Mouse (Mus musculus) brain, embryonic 14.5 days (tissue): ENCODE data around the gene Atxn10. TPM values are rescaled to one million over a fixed set of nuclear protein-coding genes. Genes with fewer than 3 reads are reported as not detected.

ENCODE experiments used
- DNase-seq: peaks from one replicate; pipeline ENCODE4 v3.0.0-alpha.2; 2011; ENCODE audit warnings: low read depth
- CTCF ChIP-seq: fragments of 200-500 bp; IDR thresholded peaks from 2 replicates; pipeline ENCODE4 v1.5.1; 2012; ENCODE audit warnings: inconsistent platforms, mild to moderate bottlenecking, moderate library complexity, borderline replicate concordance; ENCODE audit not compliant: insufficient read depth, insufficient read length; ENCODE audit errors: extremely low read depth
- POLR2A ChIP-seq: fragments of 200-500 bp; IDR thresholded peaks from 2 replicates; pipeline ENCODE4 v1.6.1; 2012; ENCODE audit warnings: mild to moderate bottlenecking, inconsistent platforms, borderline replicate concordance; ENCODE audit not compliant: poor library complexity, insufficient read depth, insufficient read length, severe bottlenecking; ENCODE audit errors: extremely low read depth
- polyA plus RNA-seq: library from polyadenylated mRNA; depleted of rRNA; stranded (reverse); fragments of >200 nt; gene quantifications from 2 replicates; pipeline ENCODE4 v1.2.3, GENCODE M21; 2012

Atxn10 gene
- polyA plus RNA-seq, 1 experiment = 373 TPM

DNA sequence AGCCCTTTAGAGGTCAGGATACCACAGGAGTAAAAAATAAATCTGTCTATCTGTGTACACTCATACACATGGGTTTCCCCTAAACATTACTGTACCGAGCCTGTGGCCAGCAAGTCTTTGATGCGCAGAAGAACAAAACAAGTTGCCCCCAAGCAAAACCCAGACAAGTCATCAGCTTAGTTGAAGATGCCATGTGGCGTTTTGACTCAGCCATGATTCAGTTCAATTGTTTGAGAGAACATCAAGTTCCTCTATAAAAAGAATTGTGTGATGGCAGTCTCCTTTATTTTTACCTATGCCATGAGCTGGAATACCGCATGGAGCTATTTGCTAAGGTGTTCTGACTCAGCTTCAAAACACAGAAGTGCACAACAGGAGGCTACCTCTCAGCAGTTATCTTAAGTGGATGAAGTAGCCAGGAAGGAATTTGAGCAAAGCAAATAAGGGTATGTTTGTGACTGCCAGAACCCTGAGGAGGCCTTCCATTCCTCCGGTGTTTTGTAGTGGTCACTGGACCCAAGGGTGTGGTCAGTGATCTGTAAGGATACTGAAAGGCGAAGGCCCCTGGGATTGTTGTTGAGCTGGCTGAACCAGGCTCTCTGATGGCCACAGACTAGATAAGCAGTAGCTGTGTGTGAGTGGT, 11.1 kb downstream of the Atxn10 start:
- TF ChIP-seq POLR2A (no peak), CTCF (no peak)

DNA sequence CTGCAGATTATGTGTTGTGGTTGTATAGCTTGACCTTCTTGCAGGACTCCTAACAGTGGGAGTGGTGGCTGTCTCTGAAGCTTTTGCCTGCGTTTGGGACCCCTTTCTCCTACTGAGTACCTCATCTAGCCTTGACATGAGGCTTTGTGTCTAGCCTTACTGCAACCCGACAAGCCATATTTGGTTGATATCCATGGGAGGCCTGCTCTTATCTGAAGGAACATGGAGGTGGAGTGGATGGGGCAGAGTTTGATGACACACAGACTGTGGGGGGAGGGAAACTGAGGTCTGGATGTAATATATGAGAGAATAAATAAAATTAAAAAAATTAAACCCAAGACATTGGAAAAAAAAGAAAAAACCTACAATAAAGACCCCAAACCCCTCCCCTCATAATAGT, 14.1 kb downstream of the Atxn10 start:
- no peak for TF ChIP-seq CTCF
- TF ChIP-seq POLR2A = no peak
- no peak for DNase-seq

More for the DNA sequence above, 11.1 kb downstream of the Atxn10 start:
- no peak for DNase-seq

DNA sequence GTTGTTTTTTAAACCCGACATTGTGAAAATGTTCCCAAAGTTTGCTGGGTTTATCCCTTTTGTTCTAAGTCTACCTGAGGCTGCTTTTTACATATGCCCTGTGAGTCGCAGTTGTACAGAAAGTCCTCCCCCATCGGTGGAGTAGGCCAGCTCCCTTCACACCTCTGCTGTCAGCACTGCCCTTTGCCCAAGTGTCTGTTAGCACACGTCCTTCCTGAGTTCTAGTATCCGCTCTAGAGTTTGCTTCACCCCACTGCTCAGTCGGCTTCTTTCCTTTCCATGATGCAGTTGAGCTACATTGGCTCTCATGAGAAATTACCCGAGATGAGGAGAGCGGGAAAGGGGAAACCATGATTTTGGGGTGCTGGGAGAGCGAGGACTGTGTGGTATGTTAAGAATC, 18.0 kb downstream of the Atxn10 start:
- DNase-seq = no peak
- TF ChIP-seq POLR2A (no peak), CTCF (no peak)

DNA sequence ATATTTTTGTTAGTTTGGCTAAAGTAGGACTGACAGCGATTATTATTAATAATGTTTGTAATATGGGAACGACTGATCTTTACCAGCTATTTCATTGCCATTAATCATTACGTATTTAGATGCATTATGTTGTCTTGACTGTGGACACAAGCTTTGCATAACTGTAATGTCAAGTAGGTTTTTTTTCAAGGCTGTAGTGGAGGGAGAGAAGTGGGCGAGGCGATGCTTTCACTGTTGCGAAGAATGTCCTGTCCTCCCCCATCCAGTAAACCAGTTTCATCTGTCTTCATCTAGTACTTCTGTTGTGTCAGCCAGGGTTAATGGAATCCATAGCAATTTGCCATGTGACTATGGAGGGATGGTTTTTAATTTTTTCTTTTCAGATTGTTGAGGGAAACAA, 20.1 kb downstream of the Atxn10 start:
- no peak for DNase-seq
- no peak for TF ChIP-seq CTCF
- TF ChIP-seq POLR2A = no peak

DNA sequence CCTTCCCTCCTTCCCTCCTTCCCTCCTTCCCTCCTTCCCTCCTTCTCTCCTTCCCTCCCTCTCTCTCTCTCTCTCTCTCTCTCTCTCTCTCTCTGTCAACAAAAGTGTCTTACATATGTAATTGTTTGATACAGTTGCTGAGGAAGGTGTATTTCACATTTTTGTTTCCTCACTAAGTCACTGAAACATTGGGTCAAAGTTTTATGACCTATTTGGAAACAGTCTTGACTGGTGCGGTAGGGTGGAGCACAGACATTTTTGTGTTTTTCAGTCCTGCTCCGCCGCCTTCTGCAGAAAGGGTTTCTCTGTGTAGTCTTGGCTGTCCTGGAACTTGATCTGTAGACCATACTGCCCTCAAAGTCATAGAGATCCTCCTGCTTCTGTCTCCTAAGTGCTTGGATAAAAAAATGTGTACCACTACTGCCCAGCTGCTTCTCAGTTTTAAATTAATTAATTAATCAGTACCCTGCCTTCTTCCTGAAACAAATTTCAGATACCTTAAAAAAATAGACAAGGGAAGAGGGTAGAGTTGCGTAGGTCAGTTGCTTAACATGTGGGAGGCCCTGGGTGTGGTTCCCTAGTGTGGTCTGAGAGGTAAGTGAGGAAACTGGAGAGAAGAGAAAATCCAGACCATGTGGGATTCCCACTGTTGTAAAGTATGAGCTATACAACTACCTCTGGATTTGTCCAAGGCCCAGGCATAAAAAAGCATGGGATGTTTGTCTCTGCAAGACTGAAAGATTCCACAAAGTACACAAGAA, 21.6 kb downstream of the Atxn10 start:
- no peak for DNase-seq
- TF ChIP-seq CTCF = no peak
- TF ChIP-seq POLR2A = no peak

DNA sequence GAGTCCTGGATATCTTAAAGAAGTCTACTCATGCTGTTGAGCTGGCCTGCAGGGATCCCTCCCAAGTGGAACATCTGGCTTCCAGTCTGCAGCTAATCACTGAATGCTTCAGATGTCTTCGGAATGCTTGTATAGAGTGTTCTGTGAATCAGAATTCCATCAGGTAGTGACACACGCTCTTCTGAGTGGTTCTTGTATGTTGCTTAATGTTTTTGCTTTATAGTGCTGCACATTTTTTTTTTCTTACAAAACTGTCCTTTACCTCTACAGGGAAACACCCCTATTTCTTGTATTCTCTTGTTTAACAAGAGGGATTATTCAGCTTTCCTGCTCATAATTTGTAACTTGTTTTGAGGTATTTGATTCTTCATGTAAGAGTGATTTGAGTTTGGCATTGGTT, 23.4 kb downstream of the Atxn10 start:
- DNase-seq = no peak
- no peak for TF ChIP-seq CTCF
- TF ChIP-seq POLR2A = no peak

DNA sequence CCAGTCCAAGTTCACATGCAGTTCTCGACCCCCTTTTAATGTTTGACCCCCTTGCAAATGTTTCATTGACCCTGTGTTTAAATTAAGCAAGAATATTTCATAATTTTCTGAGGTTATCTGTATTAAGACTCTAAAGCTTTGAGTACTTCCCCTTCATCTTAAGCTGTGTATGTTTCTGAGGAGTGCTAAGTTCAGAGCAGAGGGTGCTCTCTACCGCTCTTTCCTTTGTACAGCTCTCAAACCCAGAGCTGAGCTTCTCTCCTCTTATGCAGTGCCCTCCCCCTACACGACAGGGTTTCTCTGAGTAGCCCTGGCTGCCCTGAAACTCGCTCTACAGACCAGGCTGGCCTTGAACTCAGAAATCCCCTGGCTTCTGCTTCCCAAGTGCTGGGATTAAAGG, 23.9 kb downstream of the Atxn10 start:
- TF ChIP-seq CTCF = no peak
- TF ChIP-seq POLR2A = no peak
- DNase-seq = no peak

DNA sequence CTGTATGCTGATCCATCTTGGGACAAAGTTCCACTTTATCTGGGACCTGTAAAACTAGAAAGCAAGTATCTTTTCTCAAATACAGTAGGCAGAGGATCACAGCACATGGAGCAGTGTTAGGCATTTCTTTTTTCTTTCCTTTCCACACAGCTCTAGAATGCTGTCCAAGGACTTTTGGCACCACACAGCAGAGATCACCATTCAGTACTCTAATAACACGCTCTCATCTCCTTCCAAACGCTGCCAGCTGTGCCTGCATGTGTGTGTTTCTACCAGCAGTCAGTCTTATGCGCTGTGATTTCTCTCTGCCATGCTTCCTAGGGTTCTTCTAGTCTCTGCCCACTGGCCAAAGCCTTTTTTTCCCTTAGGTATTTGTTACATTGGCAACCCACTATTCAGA, 28.3 kb downstream of the Atxn10 start:
- DNase-seq = no peak

DNA sequence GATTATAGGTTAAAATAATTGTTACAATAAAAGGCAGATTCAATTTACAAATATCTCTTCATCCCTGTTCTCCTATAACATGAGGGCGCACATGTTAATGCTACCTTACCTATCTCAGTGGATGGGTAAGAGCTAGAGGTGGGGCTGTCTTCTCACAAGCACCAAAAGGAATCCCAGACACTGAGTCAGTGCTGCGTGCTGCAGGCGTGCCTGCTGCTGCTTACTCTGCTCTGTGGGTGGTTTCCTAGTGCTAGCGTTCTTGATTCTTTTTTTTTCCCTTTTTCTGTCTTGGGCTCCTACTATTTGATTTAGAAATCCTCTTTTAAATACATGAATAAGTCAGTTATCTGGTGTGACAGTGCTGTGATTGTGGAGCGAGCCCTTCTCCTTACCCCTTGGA, 30.9 kb downstream of the Atxn10 start:
- TF ChIP-seq POLR2A = no peak
- no peak for TF ChIP-seq CTCF

More for the DNA sequence above, 28.3 kb downstream of the Atxn10 start:
- TF ChIP-seq POLR2A = no peak

DNA sequence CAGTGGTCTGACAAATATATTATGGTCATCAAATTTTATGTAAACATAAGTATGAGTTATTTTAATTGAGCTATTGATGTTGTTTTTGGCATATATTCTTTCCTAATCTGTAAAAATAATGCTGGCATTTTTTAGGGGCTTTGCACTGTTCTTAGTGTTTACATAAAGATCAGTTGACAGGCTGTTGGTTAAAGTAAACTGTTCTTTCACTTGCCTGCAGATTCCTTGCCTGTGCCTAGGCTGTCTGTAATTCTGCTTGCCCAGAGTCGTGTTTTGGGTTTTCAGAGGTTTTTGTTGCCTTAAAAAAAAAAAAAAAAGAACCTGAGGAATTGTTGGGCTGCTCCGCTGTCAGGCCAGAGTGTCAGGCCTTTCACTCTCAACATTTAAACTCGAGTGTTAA, 33.7 kb downstream of the Atxn10 start:
- no peak for TF ChIP-seq POLR2A
- DNase-seq = no peak

More for the DNA sequence above, 30.9 kb downstream of the Atxn10 start:
- no peak for DNase-seq

DNA sequence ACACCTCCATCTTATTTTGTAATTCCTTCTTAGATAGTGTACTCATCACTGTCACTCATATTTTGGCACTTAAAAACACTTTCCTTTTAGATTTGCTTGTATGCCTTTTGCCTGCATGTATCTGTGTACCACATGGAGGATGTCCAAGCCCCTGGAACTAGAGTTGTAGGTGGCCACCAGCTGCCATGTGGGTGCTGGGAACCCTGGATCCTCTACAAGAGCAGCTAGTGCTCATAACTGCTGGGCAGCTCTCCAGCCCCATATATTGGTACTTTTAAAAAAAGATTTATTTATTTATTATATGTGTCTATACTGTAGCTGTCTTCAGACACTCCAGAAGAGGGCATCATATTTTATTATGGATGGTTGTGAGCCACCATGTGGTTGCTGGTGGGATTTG, 37.1 kb downstream of the Atxn10 start:
- TF ChIP-seq CTCF (no peak), POLR2A (no peak)

DNA sequence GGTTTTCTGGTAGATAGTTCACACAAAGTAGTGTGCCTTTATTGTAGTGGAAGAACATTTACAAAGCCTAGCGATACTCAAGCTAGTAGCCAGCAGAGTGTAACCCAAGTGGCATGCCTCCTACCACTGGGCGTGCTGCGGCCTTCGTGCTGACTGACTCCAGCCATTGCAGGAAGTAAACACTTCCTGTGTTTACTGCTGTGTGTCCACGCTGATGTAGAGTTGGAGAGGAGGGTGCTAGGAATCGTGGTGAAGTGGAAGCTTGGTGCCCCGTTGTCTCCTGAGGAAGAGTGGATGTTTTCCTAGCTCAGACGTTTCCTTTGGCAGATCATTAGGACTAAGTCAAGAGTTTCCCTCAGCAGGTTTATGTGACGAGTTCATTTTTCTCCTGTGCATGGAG, 47.4 kb downstream of the Atxn10 start:
- TF ChIP-seq CTCF (no peak), POLR2A (no peak)
- no peak for DNase-seq

More for the DNA sequence above, 37.1 kb downstream of the Atxn10 start:
- DNase-seq = no peak
